Mouse (Mus musculus): ENCODE measurements around the gene Lmcd1. TPM values are rescaled to one million over a fixed set of nuclear protein-coding genes. Genes with fewer than 3 reads are reported as not detected.

The Lmcd1 gene
- polyA plus RNA-seq, 1 experiment from 2014 or later = 3.3 TPM

- Histone ChIP-seq H3K4me1 (ENCODE audit: control insufficient read depth, low read depth, low read length) (no peaks in the 10 kb centered on the region), H3K27ac (ENCODE audit: low read length) (no peak overlapping the region), H3K9ac (ENCODE audit: low read depth, low read length) (no peak overlapping the region), H3K4me3 (ENCODE audit: low read depth, low read length) (no peak overlapping the region), H3K4me2 (ENCODE audit: low read depth, low read length) (no peak overlapping the region), H3K9me3 (replicated peaks; ENCODE audit: control insufficient read depth, low read length) (no peaks in the 10 kb centered on the region), H3K27me3 (ENCODE audit: control insufficient read depth, insufficient read depth, low read depth, low read length) (no peaks in the 10 kb centered on the region), H3K36me3 (ENCODE audit: control insufficient read depth, insufficient read depth) (no peaks in the 10 kb centered on the region)
- ATAC-seq (ENCODE audit: low read depth) = no peak
- WGBS (ENCODE audit: insufficient replicate concordance) = 34% methylated on average over 3 of the region's 3 CpGs
Measured at GRCm38 (mm10) chr6:112295269-112295668, 21.7 kb downstream of the Lmcd1 start.

- Histone ChIP-seq H3K4me1 (ENCODE audit: control insufficient read depth, low read depth, low read length) (no peaks in the 10 kb centered on the region), H3K27ac (ENCODE audit: low read length) (no peak overlapping the region), H3K4me3 (ENCODE audit: low read depth, low read length) (no peak overlapping the region), H3K27me3 (ENCODE audit: control insufficient read depth, insufficient read depth, low read depth, low read length) (no peaks in the 10 kb centered on the region), H3K36me3 (ENCODE audit: control insufficient read depth, insufficient read depth) (no peaks in the 10 kb centered on the region), H3K9me3 (replicated peaks; ENCODE audit: control insufficient read depth, low read length) (no peaks in the 10 kb centered on the region), H3K9ac (ENCODE audit: low read depth, low read length) (no peak overlapping the region), H3K4me2 (ENCODE audit: low read depth, low read length) (no peak overlapping the region)
- 62% methylated on average over 7 of the region's 7 CpGs for WGBS (ENCODE audit: insufficient replicate concordance)
- ATAC-seq (ENCODE audit: low read depth) = no peak
Measured at GRCm38 (mm10) chr6:112300146-112300545, 26.6 kb downstream of the Lmcd1 start.

- no peaks in the 10 kb centered on the region for H3K36me3 ChIP-seq (ENCODE audit: control insufficient read depth, insufficient read depth)
- H3K4me2 ChIP-seq (ENCODE audit: low read depth, low read length) = no peak overlapping the region
- 68% methylated on average over 1 of the region's 1 CpGs for WGBS (ENCODE audit: insufficient replicate concordance)
- H3K4me3 ChIP-seq (ENCODE audit: low read depth, low read length) = no peak overlapping the region
- H3K9me3 ChIP-seq (replicated peaks; ENCODE audit: control insufficient read depth, low read length) = no peaks in the 10 kb centered on the region
- H3K4me1 ChIP-seq (ENCODE audit: control insufficient read depth, low read depth, low read length) = no peaks in the 10 kb centered on the region
- no peak overlapping the region for H3K9ac ChIP-seq (ENCODE audit: low read depth, low read length)
- H3K27ac ChIP-seq (ENCODE audit: low read length) = no peak overlapping the region
- H3K27me3 ChIP-seq (ENCODE audit: control insufficient read depth, insufficient read depth, low read depth, low read length) = no peaks in the 10 kb centered on the region
- ATAC-seq (ENCODE audit: low read depth) = no peak
Measured at GRCm38 (mm10) chr6:112300633-112301032, 27.1 kb downstream of the Lmcd1 start.

GRCm38 (mm10) chr6:112302248-112302647, 28.7 kb downstream of the Lmcd1 start:
- WGBS (ENCODE audit: insufficient replicate concordance) = 40% methylated on average over 7 of the region's 7 CpGs
- H3K27ac ChIP-seq (ENCODE audit: low read length) = no peak overlapping the region
- H3K36me3 ChIP-seq (ENCODE audit: control insufficient read depth, insufficient read depth) = no peaks in the 10 kb centered on the region
- no peak overlapping the region for H3K9ac ChIP-seq (ENCODE audit: low read depth, low read length)
- ATAC-seq (ENCODE audit: low read depth) = peak; percentile 74
- no peaks in the 10 kb centered on the region for H3K9me3 ChIP-seq (replicated peaks; ENCODE audit: control insufficient read depth, low read length)
- H3K4me3 ChIP-seq (ENCODE audit: low read depth, low read length) = no peak overlapping the region
- H3K27me3 ChIP-seq (ENCODE audit: control insufficient read depth, insufficient read depth, low read depth, low read length) = no peaks in the 10 kb centered on the region
- no peaks in the 10 kb centered on the region for H3K4me1 ChIP-seq (ENCODE audit: control insufficient read depth, low read depth, low read length)
- no peak overlapping the region for H3K4me2 ChIP-seq (ENCODE audit: low read depth, low read length)

- Histone ChIP-seq H3K36me3 (ENCODE audit: control insufficient read depth, insufficient read depth) (no peaks in the 10 kb centered on the region), H3K9ac (ENCODE audit: low read depth, low read length) (no peak overlapping the region), H3K4me2 (ENCODE audit: low read depth, low read length) (no peak overlapping the region), H3K9me3 (replicated peaks; ENCODE audit: control insufficient read depth, low read length) (no peaks in the 10 kb centered on the region), H3K4me3 (ENCODE audit: low read depth, low read length) (no peak overlapping the region), H3K27me3 (ENCODE audit: control insufficient read depth, insufficient read depth, low read depth, low read length) (no peaks in the 10 kb centered on the region), H3K4me1 (ENCODE audit: control insufficient read depth, low read depth, low read length) (no peaks in the 10 kb centered on the region), H3K27ac (ENCODE audit: low read length) (no peak overlapping the region)
- peak; percentile 50 for ATAC-seq (ENCODE audit: low read depth)
- WGBS (ENCODE audit: insufficient replicate concordance) = 51% methylated on average over 9 of the region's 9 CpGs
Measured at GRCm38 (mm10) chr6:112302814-112303383, 29.3 kb downstream of the Lmcd1 start.

- 45% methylated on average over 8 of the region's 8 CpGs for WGBS (ENCODE audit: insufficient replicate concordance)
- Histone ChIP-seq H3K9ac (ENCODE audit: low read depth, low read length) (no peak overlapping the region), H3K9me3 (replicated peaks; ENCODE audit: control insufficient read depth, low read length) (no peaks in the 10 kb centered on the region), H3K27me3 (ENCODE audit: control insufficient read depth, insufficient read depth, low read depth, low read length) (no peaks in the 10 kb centered on the region), H3K4me2 (ENCODE audit: low read depth, low read length) (no peak overlapping the region), H3K4me1 (ENCODE audit: control insufficient read depth, low read depth, low read length) (no peaks in the 10 kb centered on the region), H3K36me3 (ENCODE audit: control insufficient read depth, insufficient read depth) (no peaks in the 10 kb centered on the region), H3K27ac (ENCODE audit: low read length) (no peak overlapping the region), H3K4me3 (ENCODE audit: low read depth, low read length) (no peak overlapping the region)
- ATAC-seq (ENCODE audit: low read depth) = no peak
Measured at GRCm38 (mm10) chr6:112304751-112305150, 31.2 kb downstream of the Lmcd1 start.

- Histone ChIP-seq H3K4me1 (ENCODE audit: control insufficient read depth, low read depth, low read length) (no peaks in the 10 kb centered on the region), H3K4me2 (ENCODE audit: low read depth, low read length) (no peak overlapping the region), H3K36me3 (ENCODE audit: control insufficient read depth, insufficient read depth) (no peaks in the 10 kb centered on the region), H3K9me3 (replicated peaks; ENCODE audit: control insufficient read depth, low read length) (no peaks in the 10 kb centered on the region), H3K27me3 (ENCODE audit: control insufficient read depth, insufficient read depth, low read depth, low read length) (no peaks in the 10 kb centered on the region), H3K9ac (ENCODE audit: low read depth, low read length) (no peak overlapping the region), H3K27ac (ENCODE audit: low read length) (no peak overlapping the region), H3K4me3 (ENCODE audit: low read depth, low read length) (no peak overlapping the region)
- WGBS (ENCODE audit: insufficient replicate concordance) = 62% methylated on average over 6 of the region's 6 CpGs
- no peak for ATAC-seq (ENCODE audit: low read depth)
Measured at GRCm38 (mm10) chr6:112309330-112309938, 35.9 kb downstream of the Lmcd1 start.

GRCm38 (mm10) chr6:112311385-112311784, 37.8 kb downstream of the Lmcd1 start:
- Histone ChIP-seq H3K4me1 (ENCODE audit: control insufficient read depth, low read depth, low read length) (no peaks in the 10 kb centered on the region), H3K27me3 (ENCODE audit: control insufficient read depth, insufficient read depth, low read depth, low read length) (no peaks in the 10 kb centered on the region), H3K9me3 (replicated peaks; ENCODE audit: control insufficient read depth, low read length) (no peaks in the 10 kb centered on the region), H3K27ac (ENCODE audit: low read length) (no peak overlapping the region), H3K36me3 (ENCODE audit: control insufficient read depth, insufficient read depth) (no peaks in the 10 kb centered on the region), H3K4me2 (ENCODE audit: low read depth, low read length) (no peak overlapping the region), H3K4me3 (ENCODE audit: low read depth, low read length) (no peak overlapping the region), H3K9ac (ENCODE audit: low read depth, low read length) (no peak overlapping the region)
- no peak for ATAC-seq (ENCODE audit: low read depth)
- WGBS (ENCODE audit: insufficient replicate concordance) = 28% methylated on average over 4 of the region's 4 CpGs

- Histone ChIP-seq H3K36me3 (ENCODE audit: control insufficient read depth, insufficient read depth) (no peaks in the 10 kb centered on the region), H3K4me2 (ENCODE audit: low read depth, low read length) (no peak overlapping the region), H3K9ac (ENCODE audit: low read depth, low read length) (no peak overlapping the region), H3K27me3 (ENCODE audit: control insufficient read depth, insufficient read depth, low read depth, low read length) (no peaks in the 10 kb centered on the region), H3K4me3 (ENCODE audit: low read depth, low read length) (no peak overlapping the region), H3K27ac (ENCODE audit: low read length) (no peak overlapping the region), H3K9me3 (replicated peaks; ENCODE audit: control insufficient read depth, low read length) (no peaks in the 10 kb centered on the region), H3K4me1 (ENCODE audit: control insufficient read depth, low read depth, low read length) (no peaks in the 10 kb centered on the region)
- no peak for ATAC-seq (ENCODE audit: low read depth)
- 68% methylated on average over 4 of the region's 4 CpGs for WGBS (ENCODE audit: insufficient replicate concordance)
Measured at GRCm38 (mm10) chr6:112319449-112319848, 45.9 kb downstream of the Lmcd1 start.
